Mouse (Mus musculus): ENCODE results near the gene Pcsk2. TPM values are rescaled to one million over a fixed set of nuclear protein-coding genes. Genes with fewer than 3 reads are reported as not detected.

The Pcsk2 gene
- polyA plus RNA-seq, 1 experiment from 2014 or later: 0.02 TPM

GRCm38 (mm10) chr2:143701141-143701540 lies 155.2 kb downstream of the Pcsk2 start:
- H3K9me3 ChIP-seq (replicated peaks): no peaks in the 10 kb centered on the region
- no peak overlapping the region for H3K4me2 ChIP-seq
- H3K27me3 ChIP-seq: no peaks in the 10 kb centered on the region
- no peaks in the 10 kb centered on the region for H3K36me3 ChIP-seq (replicated peaks)
- H3K9ac ChIP-seq: no peak overlapping the region
- no peak overlapping the region for H3K27ac ChIP-seq (replicated peaks)
- 43% methylated on average over 5 of the region's 5 CpGs for WGBS (ENCODE audit: insufficient replicate concordance)
- ATAC-seq (ENCODE audit: insufficient read depth): no peak
- H3K4me1 ChIP-seq (replicated peaks): no peaks in the 10 kb centered on the region
- H3K4me3 ChIP-seq (replicated peaks): no peak overlapping the region

GRCm38 (mm10) chr2:143702931-143703344 lies 157.0 kb downstream of the Pcsk2 start:
- no peak overlapping the region for H3K4me2 ChIP-seq
- H3K9ac ChIP-seq: no peak overlapping the region
- no peak for ATAC-seq (ENCODE audit: insufficient read depth)
- no peaks in the 10 kb centered on the region for H3K36me3 ChIP-seq (replicated peaks)
- no peaks in the 10 kb centered on the region for H3K27me3 ChIP-seq
- 64% methylated on average over 3 of the region's 3 CpGs for WGBS (ENCODE audit: insufficient replicate concordance)
- H3K27ac ChIP-seq (replicated peaks): no peak overlapping the region
- no peaks in the 10 kb centered on the region for H3K9me3 ChIP-seq (replicated peaks)
- H3K4me3 ChIP-seq (replicated peaks): no peak overlapping the region
- no peaks in the 10 kb centered on the region for H3K4me1 ChIP-seq (replicated peaks)

- Histone ChIP-seq H3K9ac (no peak overlapping the region), H3K36me3 (replicated peaks) (no peaks in the 10 kb centered on the region), H3K4me2 (no peak overlapping the region), H3K27ac (replicated peaks) (no peak overlapping the region), H3K27me3 (no peaks in the 10 kb centered on the region), H3K9me3 (replicated peaks) (no peaks in the 10 kb centered on the region), H3K4me1 (replicated peaks) (no peaks in the 10 kb centered on the region), H3K4me3 (replicated peaks) (no peak overlapping the region)
- ATAC-seq (ENCODE audit: insufficient read depth): no peak
- 40% methylated on average over 3 of the region's 3 CpGs for WGBS (ENCODE audit: insufficient replicate concordance)
Observed at GRCm38 (mm10) chr2:143708205-143708604, 162.2 kb downstream of the Pcsk2 start.

GRCm38 (mm10) chr2:143709249-143709648 lies 163.3 kb downstream of the Pcsk2 start:
- WGBS (ENCODE audit: insufficient replicate concordance): 17% methylated on average over 4 of the region's 4 CpGs

GRCm38 (mm10) chr2:143709979-143710378 lies 164.0 kb downstream of the Pcsk2 start:
- no peak for ATAC-seq (ENCODE audit: insufficient read depth)
- no peak overlapping the region for H3K27ac ChIP-seq (replicated peaks)
- H3K36me3 ChIP-seq (replicated peaks): no peaks in the 10 kb centered on the region
- WGBS (ENCODE audit: insufficient replicate concordance): 59% methylated on average over 2 of the region's 2 CpGs
- no peaks in the 10 kb centered on the region for H3K4me1 ChIP-seq (replicated peaks)
- no peaks in the 10 kb centered on the region for H3K9me3 ChIP-seq (replicated peaks)
- no peak overlapping the region for H3K4me3 ChIP-seq (replicated peaks)
- H3K4me2 ChIP-seq: no peak overlapping the region
- H3K27me3 ChIP-seq: no peaks in the 10 kb centered on the region
- H3K9ac ChIP-seq: no peak overlapping the region

More at GRCm38 (mm10) chr2:143709249-143709648, 163.3 kb downstream of the Pcsk2 start:
- Histone ChIP-seq H3K9ac (no peak overlapping the region), H3K4me2 (no peak overlapping the region), H3K4me3 (replicated peaks) (no peak overlapping the region), H3K27ac (replicated peaks) (no peak overlapping the region), H3K4me1 (replicated peaks) (no peaks in the 10 kb centered on the region), H3K36me3 (replicated peaks) (no peaks in the 10 kb centered on the region), H3K27me3 (no peaks in the 10 kb centered on the region), H3K9me3 (replicated peaks) (no peaks in the 10 kb centered on the region)
- ATAC-seq (ENCODE audit: insufficient read depth): no peak

- 51% methylated on average over 4 of the region's 4 CpGs for WGBS (ENCODE audit: insufficient replicate concordance)
- H3K27me3 ChIP-seq: no peaks in the 10 kb centered on the region
- no peak for ATAC-seq (ENCODE audit: insufficient read depth)
- no peaks in the 10 kb centered on the region for H3K9me3 ChIP-seq (replicated peaks)
- H3K4me1 ChIP-seq (replicated peaks): no peaks in the 10 kb centered on the region
- no peak overlapping the region for H3K27ac ChIP-seq (replicated peaks)
- H3K36me3 ChIP-seq (replicated peaks): no peaks in the 10 kb centered on the region
- no peak overlapping the region for H3K9ac ChIP-seq
- no peak overlapping the region for H3K4me2 ChIP-seq
- no peak overlapping the region for H3K4me3 ChIP-seq (replicated peaks)
Observed at GRCm38 (mm10) chr2:143711886-143712285, 165.9 kb downstream of the Pcsk2 start.

GRCm38 (mm10) chr2:143712901-143713300 lies 166.9 kb downstream of the Pcsk2 start:
- H3K27me3 ChIP-seq: no peaks in the 10 kb centered on the region
- WGBS (ENCODE audit: insufficient replicate concordance): 75% methylated on average over 3 of the region's 3 CpGs

GRCm38 (mm10) chr2:143713902-143714301 lies 167.9 kb downstream of the Pcsk2 start:
- 60% methylated on average over 4 of the region's 4 CpGs for WGBS (ENCODE audit: insufficient replicate concordance)
- no peak overlapping the region for H3K27ac ChIP-seq (replicated peaks)
- no peak overlapping the region for H3K9ac ChIP-seq
- no peaks in the 10 kb centered on the region for H3K27me3 ChIP-seq
- no peak overlapping the region for H3K4me2 ChIP-seq
- H3K4me3 ChIP-seq (replicated peaks): no peak overlapping the region
- no peaks in the 10 kb centered on the region for H3K36me3 ChIP-seq (replicated peaks)
- no peaks in the 10 kb centered on the region for H3K4me1 ChIP-seq (replicated peaks)
- H3K9me3 ChIP-seq (replicated peaks): no peaks in the 10 kb centered on the region
- no peak for ATAC-seq (ENCODE audit: insufficient read depth)

More at GRCm38 (mm10) chr2:143712901-143713300, 166.9 kb downstream of the Pcsk2 start:
- H3K4me2 ChIP-seq: no peak overlapping the region
- no peak for ATAC-seq (ENCODE audit: insufficient read depth)
- no peaks in the 10 kb centered on the region for H3K4me1 ChIP-seq (replicated peaks)
- no peak overlapping the region for H3K9ac ChIP-seq
- no peaks in the 10 kb centered on the region for H3K9me3 ChIP-seq (replicated peaks)
- no peak overlapping the region for H3K27ac ChIP-seq (replicated peaks)
- H3K36me3 ChIP-seq (replicated peaks): no peaks in the 10 kb centered on the region
- H3K4me3 ChIP-seq (replicated peaks): no peak overlapping the region

- ATAC-seq (ENCODE audit: insufficient read depth): no peak
- Histone ChIP-seq H3K4me1 (replicated peaks) (no peaks in the 10 kb centered on the region), H3K27ac (replicated peaks) (no peak overlapping the region), H3K27me3 (no peaks in the 10 kb centered on the region), H3K4me3 (replicated peaks) (no peak overlapping the region), H3K9ac (no peak overlapping the region), H3K4me2 (no peak overlapping the region), H3K36me3 (replicated peaks) (no peaks in the 10 kb centered on the region), H3K9me3 (replicated peaks) (no peaks in the 10 kb centered on the region)
- 34% methylated on average over 4 of the region's 4 CpGs for WGBS (ENCODE audit: insufficient replicate concordance)
Observed at GRCm38 (mm10) chr2:143715110-143715509, 169.2 kb downstream of the Pcsk2 start.

- Histone ChIP-seq H3K4me2 (no peak overlapping the region), H3K36me3 (replicated peaks) (no peaks in the 10 kb centered on the region), H3K9ac (no peak overlapping the region), H3K27ac (replicated peaks) (no peak overlapping the region), H3K9me3 (replicated peaks) (no peaks in the 10 kb centered on the region), H3K27me3 (no peaks in the 10 kb centered on the region), H3K4me1 (replicated peaks) (no peaks in the 10 kb centered on the region), H3K4me3 (replicated peaks) (no peak overlapping the region)
- ATAC-seq (ENCODE audit: insufficient read depth): no peak
- WGBS (ENCODE audit: insufficient replicate concordance): 15% methylated on average over 4 of the region's 4 CpGs
Observed at GRCm38 (mm10) chr2:143723231-143723630, 177.3 kb downstream of the Pcsk2 start.

GRCm38 (mm10) chr2:143724101-143724500 lies 178.1 kb downstream of the Pcsk2 start:
- H3K9ac ChIP-seq: no peak overlapping the region
- WGBS (ENCODE audit: insufficient replicate concordance): 64% methylated on average over 4 of the region's 4 CpGs
- no peaks in the 10 kb centered on the region for H3K4me1 ChIP-seq (replicated peaks)
- no peaks in the 10 kb centered on the region for H3K36me3 ChIP-seq (replicated peaks)
- H3K9me3 ChIP-seq (replicated peaks): no peaks in the 10 kb centered on the region
- no peak for ATAC-seq (ENCODE audit: insufficient read depth)
- H3K4me2 ChIP-seq: no peak overlapping the region
- H3K27me3 ChIP-seq: no peaks in the 10 kb centered on the region
- no peak overlapping the region for H3K4me3 ChIP-seq (replicated peaks)
- H3K27ac ChIP-seq (replicated peaks): no peak overlapping the region

GRCm38 (mm10) chr2:143724720-143725119 lies 178.8 kb downstream of the Pcsk2 start:
- H3K27me3 ChIP-seq: no peaks in the 10 kb centered on the region
- H3K4me3 ChIP-seq (replicated peaks): no peak overlapping the region
- H3K9ac ChIP-seq: no peak overlapping the region
- no peak for ATAC-seq (ENCODE audit: insufficient read depth)
- H3K36me3 ChIP-seq (replicated peaks): no peaks in the 10 kb centered on the region
- H3K4me2 ChIP-seq: no peak overlapping the region
- WGBS (ENCODE audit: insufficient replicate concordance): 59% methylated on average over 8 of the region's 8 CpGs
- H3K27ac ChIP-seq (replicated peaks): no peak overlapping the region
- H3K4me1 ChIP-seq (replicated peaks): no peaks in the 10 kb centered on the region
- H3K9me3 ChIP-seq (replicated peaks): no peaks in the 10 kb centered on the region

Data from liver, embryonic 15.5 days (tissue).